Mouse (Mus musculus): ENCODE results near the gene Flywch1.

DNA sequence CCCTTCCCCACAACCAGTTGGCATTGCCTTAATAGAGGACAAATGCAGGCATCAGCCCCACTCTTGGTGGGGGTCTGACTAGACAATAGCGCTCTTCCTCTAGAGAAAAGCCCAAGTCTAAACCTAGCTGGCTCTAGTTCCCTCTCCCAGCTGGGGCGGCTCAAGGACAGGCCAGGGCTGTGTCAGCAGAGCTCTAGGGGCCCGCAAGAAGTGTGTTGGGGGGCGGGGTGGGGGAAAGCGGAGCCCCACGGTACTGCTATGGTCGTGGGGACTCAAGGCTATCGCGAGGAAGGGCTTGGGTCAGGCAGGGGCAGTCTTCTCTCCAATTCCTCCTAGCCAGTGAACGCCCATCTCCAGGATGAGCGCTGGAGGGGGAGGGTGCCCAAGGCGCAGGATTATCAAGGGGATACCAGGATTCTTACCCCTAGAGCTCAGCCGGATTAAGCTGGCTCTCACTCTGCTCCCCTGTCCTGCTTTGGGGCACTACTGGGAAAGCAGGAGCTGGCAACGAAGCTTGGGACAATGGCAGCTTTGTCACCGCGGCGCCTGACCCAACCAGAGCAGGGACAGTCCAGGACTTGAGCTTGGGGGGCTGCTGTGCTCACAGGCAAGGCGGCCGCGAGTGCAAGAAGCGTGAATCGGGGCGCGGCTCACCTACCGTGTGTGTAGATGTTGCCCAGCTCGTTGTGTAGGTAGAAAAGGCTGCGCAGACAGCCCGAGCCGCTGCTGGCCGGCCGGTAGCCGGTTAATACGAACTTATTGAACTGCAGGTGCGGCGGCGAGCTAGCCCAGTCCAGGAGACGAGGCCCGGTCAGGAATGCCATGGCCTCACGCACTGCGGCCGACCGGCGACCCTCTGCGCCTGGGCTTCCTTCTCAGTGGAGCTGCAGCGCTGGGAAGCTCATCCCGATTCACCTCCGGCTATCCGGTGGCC lies 31.9 kb downstream of the Flywch1 start:
- TF ChIP-seq POLR2A (IDR thresholded peaks at IDR 0.05; ENCODE audit: borderline replicate concordance, insufficient read depth, low read length) (no peak), CTCF (IDR thresholded peaks at IDR 0.05; ENCODE audit: borderline replicate concordance, insufficient read depth, low read depth, low read length) (no peak)

Data from cerebellum, adult 2 months (tissue).